Mouse (Mus musculus) liver, embryonic 14.5 days (tissue): ENCODE results near the gene Adcy4.

ENCODE experiments used
- CTCF ChIP-seq: IDR thresholded peaks from 2 replicates; pipeline ENCODE4 v1.5.1; 2016; ENCODE audit warnings: antibody characterized with exemption, low read depth, control low read depth
- EP300 ChIP-seq: IDR thresholded peaks from 2 replicates; pipeline ENCODE4 v1.6.1; 2016; ENCODE audit warnings: antibody characterized with exemption, low read depth

GRCm38 (mm10) chr14:55824001-55824480, 40.1 kb upstream of the Adcy4 start:
- TF ChIP-seq EP300 (no peak), CTCF (no peak)
